Mouse (Mus musculus) liver, embryonic 14.5 days (tissue): ENCODE data around the gene Ing3. TPM values are rescaled to one million over a fixed set of nuclear protein-coding genes. Genes with fewer than 3 reads are reported as not detected.

ENCODE experiments used
- ATAC-seq: fragments of 200-750 bp; cut with Nextera tagmentation; 2 replicates; pipeline ENCODE4 v1.8.0; 2017; ENCODE audit warnings: moderate number of reproducible peaks, mild to moderate bottlenecking, moderate library complexity; ENCODE audit not compliant: insufficient read depth
- DNase-seq, 3 experiments: peaks; one replicate each; pipeline ENCODE4 v3.0.0-alpha.2; 2012 to 2013; ENCODE audit warnings: low read depth in 3 of 3, low spot score in 3 of 3
- H3K27ac ChIP-seq: fragments of 300-500 bp; sonication (generic); 2 replicates; pipeline ENCODE4 v1.5.1; 2014; ENCODE audit warnings: moderate library complexity, mild to moderate bottlenecking, control low read depth, inconsistent platforms
- H3K27me3 ChIP-seq: fragments of 300-500 bp; sonication (generic); 2 replicates; pipeline ENCODE4 v1.6.1; 2014; ENCODE audit warnings: mild to moderate bottlenecking, low read length, moderate library complexity; ENCODE audit not compliant: control insufficient read depth, insufficient read depth
- H3K36me3 ChIP-seq: fragments of 300-500 bp; sonication (generic); replicated peaks from 2 replicates; pipeline ENCODE4 v1.6.1; 2014; ENCODE audit warnings: low read depth; ENCODE audit not compliant: control insufficient read depth, insufficient read depth
- H3K4me1 ChIP-seq, 2 experiments: fragments of 200-500 bp in 1 of 2; fragments of 300-500 bp in 1 of 2; sonication (generic) in 1 of 2; replicated peaks; 2 replicates each; pipeline ENCODE4 v1.6.1; 2012 to 2014; ENCODE audit warnings: antibody characterized with exemption in 1 of 2, inconsistent platforms in 1 of 2, low read length in 1 of 2; ENCODE audit not compliant: control insufficient read depth in 2 of 2, insufficient read depth in 2 of 2
- H3K4me2 ChIP-seq: fragments of 300-500 bp; sonication (generic); 2 replicates; pipeline ENCODE4 v1.6.1; 2014; ENCODE audit warnings: low read depth, mild to moderate bottlenecking, control low read depth, moderate library complexity
- H3K4me3 ChIP-seq, 2 experiments: fragments of 200-500 bp in 1 of 2; fragments of 300-500 bp in 1 of 2; sonication (generic) in 1 of 2; 2 replicates each; pipeline ENCODE4 v1.5.1; 2012 to 2014; ENCODE audit warnings: low read depth in 2 of 2, low read length in 2 of 2, mild to moderate bottlenecking in 2 of 2, control low read depth in 1 of 2, inconsistent platforms in 1 of 2, moderate library complexity in 1 of 2; ENCODE audit not compliant: insufficient read depth in 1 of 2
- H3K9ac ChIP-seq: fragments of 300-500 bp; sonication (generic); replicated peaks from 2 replicates; pipeline ENCODE4 v1.6.1; 2014; ENCODE audit warnings: mild to moderate bottlenecking, control low read depth, moderate library complexity
- H3K9me3 ChIP-seq: fragments of 300-500 bp; sonication (generic); 2 replicates; pipeline ENCODE4 v1.6.1; 2016; ENCODE audit warnings: low read length, mixed read lengths; ENCODE audit not compliant: control insufficient read depth
- CTCF ChIP-seq: IDR thresholded peaks from 2 replicates; pipeline ENCODE4 v1.5.1; 2016; ENCODE audit warnings: antibody characterized with exemption, low read depth, control low read depth
- EP300 ChIP-seq: IDR thresholded peaks from 2 replicates; pipeline ENCODE4 v1.6.1; 2016; ENCODE audit warnings: antibody characterized with exemption, low read depth
- WGBS: fragments of 180-500 bp; shearing (Covaris S2); extraction: QIAGEN DNeasy Blood & Tissue Kit; methylation state at CpG from one replicate; pipeline ENCODE4 v1.1.7; 2014; ENCODE audit not compliant: insufficient replicate concordance; 5-methylcytosine and 5-hydroxymethylcytosine counted together
- polyA plus RNA-seq, 2 experiments: library from polyadenylated mRNA; depleted of rRNA in 1 of 2; stranded (reverse) in 1 of 2; unstranded in 1 of 2; fragments of >200 nt; fragmentation: Nextera tagmentation in 1 of 2; extraction: Ambion mirVana in 1 of 2; gene quantifications; 2 replicates each; pipeline versions ENCODE4 v1.2.1 to v1.2.3; 2012 to 2014

Gene Ing3
- polyA plus RNA-seq, 2 experiments: 5.5 to 16.6 TPM

DNA sequence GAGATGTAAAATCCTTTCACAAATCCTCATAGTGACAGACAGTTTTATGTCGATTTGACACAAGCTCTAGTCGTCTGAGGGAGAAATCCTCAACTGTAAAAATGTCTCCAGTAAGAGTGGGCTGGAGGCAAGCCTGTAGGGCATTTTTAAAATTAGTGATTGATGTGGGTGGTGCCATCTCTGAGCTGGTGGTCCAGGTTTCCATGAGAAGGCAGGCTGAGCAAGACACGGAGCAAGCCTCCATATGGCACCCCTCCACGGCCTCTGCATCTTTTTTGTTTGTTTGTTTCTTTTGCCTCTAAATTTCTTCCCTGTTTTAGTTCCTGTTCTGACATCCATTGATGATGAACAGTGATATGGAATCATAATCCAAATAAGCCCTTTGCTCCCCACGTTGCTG is 63.1 kb downstream of the Ing3 start:
- no peak for ATAC-seq
- WGBS: 41% methylated on average over 5 of the region's 5 CpGs

DNA sequence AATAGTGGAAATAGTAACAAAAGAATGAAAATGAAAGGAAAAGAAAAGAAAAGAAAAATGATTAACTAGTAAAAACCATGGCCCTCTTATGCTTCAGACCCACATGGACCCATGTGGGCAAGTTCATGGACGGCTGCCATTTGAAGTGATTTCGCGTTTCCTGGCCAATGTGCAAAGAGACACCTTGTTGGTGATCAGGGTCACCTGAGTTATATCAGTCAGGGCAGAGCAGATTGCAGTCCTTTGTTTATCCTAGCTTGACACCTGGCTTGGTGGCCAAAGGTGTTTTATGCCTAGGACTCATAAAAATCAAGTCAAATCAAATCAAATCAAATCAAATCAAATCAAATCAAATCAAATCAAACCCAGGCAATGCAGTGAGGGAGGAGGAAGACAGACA is 64.0 kb downstream of the Ing3 start:
- no peak overlapping the region for H3K4me2 ChIP-seq

More for the DNA sequence above, 63.1 kb downstream of the Ing3 start:
- H3K4me2 ChIP-seq: no peak overlapping the region
- H3K27me3 ChIP-seq: no peaks in the 10 kb centered on the region
- no peaks in the 10 kb centered on the region for H3K9me3 ChIP-seq
- H3K4me1 ChIP-seq: no peaks in the 10 kb centered on the region
- no peaks in the 10 kb centered on the region for H3K36me3 ChIP-seq
- no peak for TF ChIP-seq EP300
- TF ChIP-seq CTCF: no peak
- no peak for DNase-seq
- H3K9ac ChIP-seq: no peak overlapping the region
- no peak overlapping the region for H3K4me3 ChIP-seq
- H3K27ac ChIP-seq: no peak overlapping the region

DNA sequence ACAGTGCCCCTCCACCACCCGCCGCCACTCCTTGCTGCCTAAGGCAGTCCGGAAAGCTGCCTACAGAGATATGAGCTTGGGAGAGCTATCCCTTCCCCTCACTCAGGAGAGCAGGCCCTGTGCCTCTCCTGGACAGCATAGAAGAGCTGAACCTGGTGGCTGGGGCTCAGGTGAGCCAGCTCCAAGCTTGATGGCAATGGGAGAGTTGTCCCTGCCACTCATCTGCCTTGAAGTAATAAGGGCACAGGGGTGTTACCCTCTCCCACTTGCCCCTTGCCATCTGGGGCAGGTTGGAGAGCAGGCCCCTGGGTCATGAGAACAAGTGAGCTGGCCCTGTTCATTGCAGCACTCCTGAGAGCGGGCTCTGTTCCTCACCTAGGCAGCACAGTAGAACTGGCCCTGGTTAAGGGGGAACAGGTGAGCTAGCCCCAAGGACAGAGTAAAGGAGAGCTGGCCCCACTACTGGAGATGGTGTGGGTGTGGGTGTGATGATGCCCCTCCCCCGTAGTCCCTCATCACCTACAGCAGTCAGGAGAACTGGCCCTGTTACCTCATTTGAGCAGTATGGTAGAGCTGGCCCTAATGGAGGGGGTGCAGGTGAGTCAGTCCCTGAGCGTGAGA is 65.0 kb downstream of the Ing3 start:
- H3K4me2 ChIP-seq: no peak overlapping the region
- H3K27me3 ChIP-seq: no peaks in the 10 kb centered on the region
- TF ChIP-seq EP300 (no peak), CTCF (no peak)
- H3K4me3 ChIP-seq: no peak overlapping the region
- H3K4me1 ChIP-seq: no peaks in the 10 kb centered on the region
- H3K27ac ChIP-seq: no peak overlapping the region
- H3K36me3 ChIP-seq: no peaks in the 10 kb centered on the region
- H3K9ac ChIP-seq: no peak overlapping the region
- no peaks in the 10 kb centered on the region for H3K9me3 ChIP-seq
- DNase-seq: no peak
- ATAC-seq: no peak
- 70% methylated on average over 6 of the region's 6 CpGs for WGBS

More for the DNA sequence above, 64.0 kb downstream of the Ing3 start:
- Histone ChIP-seq H3K36me3 (no peaks in the 10 kb centered on the region), H3K27me3 (no peaks in the 10 kb centered on the region), H3K27ac (no peak overlapping the region), H3K9ac (no peak overlapping the region), H3K4me3 (no peak overlapping the region), H3K9me3 (no peaks in the 10 kb centered on the region), H3K4me1 (no peaks in the 10 kb centered on the region)
- no peak for TF ChIP-seq CTCF
- no peak for TF ChIP-seq EP300
- DNase-seq (no peak), ATAC-seq (no peak)
- WGBS: 67% methylated on average over 3 of the region's 3 CpGs

DNA sequence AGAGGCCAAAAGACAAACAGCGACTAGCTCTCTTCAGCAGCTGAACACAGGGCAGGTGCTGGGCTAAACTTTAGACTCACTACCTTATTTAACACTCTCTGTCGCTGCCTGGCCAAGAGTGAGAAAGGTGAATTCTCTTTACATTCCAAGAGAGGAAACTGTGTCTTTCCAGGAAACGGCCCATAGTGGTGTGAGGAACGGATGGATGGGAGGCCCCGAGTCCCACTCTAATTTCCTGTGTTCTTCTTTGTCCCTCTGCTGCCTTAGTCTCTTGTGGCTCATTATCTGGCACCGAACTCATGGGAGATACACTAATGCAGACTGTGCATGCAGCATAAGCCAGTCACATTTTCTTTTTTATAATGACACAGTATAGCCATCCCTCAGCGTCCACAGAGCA is 68.3 kb downstream of the Ing3 start:
- H3K27ac ChIP-seq: no peak overlapping the region
- no peaks in the 10 kb centered on the region for H3K4me1 ChIP-seq
- H3K4me2 ChIP-seq: no peak overlapping the region
- 28% methylated on average over 7 of the region's 7 CpGs for WGBS
- no peak overlapping the region for H3K4me3 ChIP-seq
- H3K9ac ChIP-seq: no peak overlapping the region
- DNase-seq (no peak), ATAC-seq (no peak)
- H3K27me3 ChIP-seq: no peaks in the 10 kb centered on the region
- H3K36me3 ChIP-seq: no peaks in the 10 kb centered on the region
- TF ChIP-seq EP300 (no peak), CTCF (no peak)
- no peaks in the 10 kb centered on the region for H3K9me3 ChIP-seq

DNA sequence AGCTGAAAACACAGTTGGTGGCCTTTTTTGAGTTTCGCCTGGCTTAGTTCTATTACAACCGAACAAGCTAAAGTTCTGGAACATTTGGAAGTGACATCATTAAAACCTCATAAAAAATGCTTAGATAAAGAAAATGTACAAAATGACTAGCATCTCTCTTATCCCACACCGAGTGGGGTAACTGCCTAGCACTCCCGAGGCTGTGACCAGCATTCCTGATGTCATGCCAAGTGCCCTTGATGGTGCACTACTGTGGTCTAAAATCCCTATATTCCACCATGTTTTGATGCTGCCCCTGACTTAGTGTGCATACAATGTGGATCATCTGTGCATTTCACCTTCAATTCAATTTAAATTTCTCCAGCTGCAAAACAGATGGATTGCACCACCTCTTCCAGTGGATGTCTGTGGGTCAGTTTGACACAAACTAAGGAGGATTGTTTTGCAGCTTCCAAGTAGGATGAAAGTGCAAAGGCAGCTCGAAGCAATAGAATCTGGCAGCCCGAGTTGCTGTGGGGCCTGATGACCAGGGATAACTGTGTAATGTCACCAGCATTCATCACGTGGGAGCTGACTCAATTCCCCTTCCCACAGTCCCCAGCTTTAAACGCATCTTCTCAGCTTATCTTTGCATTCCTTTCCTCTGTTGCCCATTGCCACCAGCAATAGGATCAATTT is 69.5 kb downstream of the Ing3 start:
- Histone ChIP-seq H3K4me3 (no peak overlapping the region), H3K36me3 (no peaks in the 10 kb centered on the region), H3K9ac (no peak overlapping the region), H3K4me1 (no peaks in the 10 kb centered on the region), H3K27ac (no peak overlapping the region), H3K4me2 (no peak overlapping the region), H3K9me3 (no peaks in the 10 kb centered on the region), H3K27me3 (no peaks in the 10 kb centered on the region)
- DNase-seq: no peak
- TF ChIP-seq EP300 (no peak), CTCF (no peak)
- 42% methylated on average over 8 of the region's 8 CpGs for WGBS
- ATAC-seq: no peak
